Comparison of ENCODE assay signal across 17 mouse cellular contexts in the genomic region with DNA sequence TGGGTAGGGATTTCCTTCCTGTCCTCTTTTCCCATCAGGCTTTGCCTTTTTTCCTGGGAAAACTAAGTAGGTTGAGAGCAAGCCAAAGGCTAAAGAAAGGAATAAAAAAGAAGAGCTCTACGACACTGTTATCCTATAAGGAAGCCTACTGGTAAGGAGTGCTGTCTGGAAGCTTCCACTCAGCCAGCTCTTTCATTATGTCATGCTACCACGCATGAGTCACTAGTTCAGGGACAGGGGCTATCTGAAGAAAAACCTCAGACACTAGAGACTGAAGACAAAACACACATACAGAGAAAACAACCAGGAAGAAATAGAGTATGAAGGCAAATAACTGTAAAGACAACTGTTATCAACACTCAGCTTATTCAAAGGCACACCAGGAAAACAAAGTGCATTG.
"Had no signal": no experiment of that assay in that cellular context is flagged by ENCODE, and none has a peak within 500 bp of the region (broad histone marks: within the 10 kb centered on the region; RNA-seq: fewer than 3 reads in every experiment).

No protein-coding gene starts in this region.

- ATAC-seq: hindbrain, embryonic 16.5 days; inflammation-experienced regulatory T-cells, adult 6 months; intestine, embryonic 15.5 days; intestine, postnatal 0 days had no signal

- DNase-seq: gastrocnemius, adult 2 months; gastrocnemius, postnatal 10 days; gastrocnemius, postnatal 25 days; heart, adult 18-20 months; heart, postnatal 10 days; heart, postnatal 4 days; kidney, adult 18-20 months; kidney, adult 8-10 months; kidney, postnatal 10 days; kidney, postnatal 25 days; kidney, postnatal 4 days; liver; liver, embryonic 13.5 days had no signal
